Mouse (Mus musculus) heart, adult 11 months (tissue): ENCODE results near the gene Usp6nl.

Experiments used
- DNase-seq: peaks from one replicate; pipeline ENCODE4 v3.0.0; 2022

Usp6nl gene

DNA sequence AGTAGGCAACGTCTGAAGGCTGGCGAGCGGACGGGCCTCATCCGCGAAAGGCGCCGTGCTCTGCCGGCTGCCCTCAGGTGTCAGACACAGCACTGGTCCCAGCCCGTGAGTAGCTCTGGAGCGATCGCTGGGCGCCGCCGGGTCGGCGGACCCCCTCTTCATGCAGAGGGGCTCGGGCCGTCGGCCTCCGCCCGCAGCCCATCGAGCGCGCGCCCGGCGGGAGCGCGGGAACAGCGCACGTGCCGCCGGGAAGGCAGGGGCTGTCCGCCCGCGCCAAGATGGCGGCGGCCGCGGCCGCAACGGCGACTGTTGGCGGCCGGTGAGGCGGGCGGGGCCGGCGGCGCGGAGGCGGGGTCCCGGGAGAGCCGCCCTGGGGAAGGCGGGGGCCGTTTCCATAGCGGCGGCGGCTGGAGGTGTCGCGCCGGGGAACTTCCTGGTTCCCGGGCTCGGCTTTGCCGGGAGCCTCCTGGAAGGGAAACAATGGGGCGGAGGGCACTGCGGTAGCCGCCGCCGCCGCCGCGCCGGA, at the start of gene Usp6nl:
Gene Usp6nl, plus strand, starts transcription at position 292 of the 526 bp plus-strand sequence.
- DNase-seq = peak; percentile 99

DNA sequence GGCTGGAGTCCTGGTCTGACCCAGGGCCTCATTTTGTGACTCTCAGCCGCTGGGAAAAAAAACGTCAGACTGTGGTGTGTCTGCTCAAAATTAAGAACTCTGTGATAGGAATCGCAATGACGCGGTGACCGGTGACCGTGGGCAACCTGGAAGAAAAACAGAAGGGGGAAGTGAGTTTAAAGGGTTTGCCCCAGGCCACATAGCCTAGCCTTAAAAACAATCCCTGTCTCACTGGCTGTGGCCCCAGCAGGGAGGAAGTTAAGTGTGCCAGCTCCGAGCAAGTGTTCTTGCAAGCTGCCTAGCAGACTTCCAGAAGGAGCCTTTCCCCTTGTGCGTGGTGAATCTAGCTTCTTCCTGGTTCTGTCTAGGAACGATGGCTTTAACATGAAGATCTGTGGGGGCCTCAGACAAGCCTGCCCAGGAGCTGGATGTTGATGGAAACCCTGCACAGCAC, 49.0 kb upstream of the Usp6nl start:
- DNase-seq = peak; percentile 94

DNA sequence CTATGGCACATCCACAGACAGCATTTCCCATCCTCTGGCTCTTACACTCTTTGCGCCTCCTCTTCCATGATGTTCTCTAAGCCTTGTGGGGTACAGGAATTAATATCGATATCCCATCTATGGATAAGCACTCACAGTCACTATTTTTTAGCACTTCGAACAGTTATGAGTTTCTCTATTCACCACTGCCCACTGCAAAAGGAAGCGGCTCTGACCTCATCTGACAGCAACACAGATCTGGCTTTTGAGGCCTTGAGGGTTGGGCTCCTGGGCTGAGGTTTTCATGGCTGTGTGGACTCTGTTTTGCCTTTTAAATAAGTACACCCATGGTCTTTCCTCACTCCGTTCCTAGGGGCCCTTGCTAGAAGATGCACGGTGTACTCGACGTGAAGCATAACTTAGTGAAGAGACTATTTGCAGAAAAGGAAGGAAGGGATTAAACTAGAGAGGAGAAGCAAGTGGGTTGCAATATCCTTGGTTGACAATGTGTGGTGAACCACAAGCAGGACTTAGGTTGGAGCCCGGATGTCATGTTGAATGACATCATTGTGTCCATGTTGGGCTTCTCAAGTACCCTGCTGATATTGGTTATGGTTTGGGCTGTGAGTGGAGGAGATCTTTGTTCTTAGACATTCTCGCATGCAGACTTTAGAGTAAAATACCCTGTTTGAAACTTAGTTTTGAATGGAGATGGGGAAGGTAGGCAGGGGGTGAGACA, 43.5 kb upstream of the Usp6nl start:
- peak; percentile 64 for DNase-seq

DNA sequence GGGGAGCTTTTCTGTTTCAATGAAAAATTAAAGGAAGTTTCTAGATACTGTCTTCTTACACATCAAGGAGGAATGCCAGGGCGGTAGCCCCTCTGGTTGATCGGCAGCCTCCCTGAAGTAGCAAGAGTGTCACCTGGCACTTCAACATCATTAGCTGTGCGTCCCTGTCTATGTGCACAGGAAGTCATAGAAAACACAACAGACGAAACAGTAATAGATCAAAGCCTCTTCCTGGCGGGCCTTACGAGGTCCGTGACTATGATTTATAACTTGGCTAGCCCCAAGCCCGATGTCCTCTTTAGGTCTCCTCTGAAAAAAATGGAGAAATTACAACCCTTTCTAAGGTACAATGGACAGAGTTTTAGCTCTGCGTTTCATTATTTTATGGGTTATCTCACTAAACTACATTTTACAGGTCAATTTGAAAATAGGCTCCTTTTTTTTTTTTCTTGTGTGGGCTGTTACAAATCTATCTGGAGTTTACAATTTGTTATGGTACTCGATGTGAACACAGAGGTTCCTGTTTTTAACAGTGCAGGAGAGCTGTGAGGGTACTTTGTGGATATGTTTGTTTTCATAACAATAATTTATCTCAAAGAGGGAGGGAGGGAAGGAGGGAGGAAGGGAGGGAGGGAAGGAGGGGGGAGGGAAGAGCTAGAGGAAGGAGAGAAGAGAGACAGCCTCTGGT, 42.7 kb upstream of the Usp6nl start:
- no peak for DNase-seq

DNA sequence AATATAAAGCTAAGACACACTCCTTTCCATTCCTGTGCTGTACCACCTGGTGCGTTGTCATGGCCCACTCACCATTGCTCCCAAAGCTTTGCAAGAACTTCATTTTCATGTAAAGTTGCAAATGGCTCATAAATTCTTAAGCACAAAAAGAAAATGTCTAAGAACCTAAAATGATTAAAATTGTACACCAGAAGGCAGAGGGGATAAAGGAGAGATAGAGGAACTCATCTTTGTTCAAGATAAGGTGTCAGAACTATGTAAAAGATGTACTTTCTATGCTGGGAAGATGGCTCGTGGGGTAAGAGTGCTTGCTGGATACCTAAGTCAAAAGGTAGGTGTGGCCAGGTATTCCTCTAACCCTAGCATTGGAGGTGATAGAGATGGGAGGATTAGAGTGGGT, 38.9 kb upstream of the Usp6nl start:
- DNase-seq = no peak

DNA sequence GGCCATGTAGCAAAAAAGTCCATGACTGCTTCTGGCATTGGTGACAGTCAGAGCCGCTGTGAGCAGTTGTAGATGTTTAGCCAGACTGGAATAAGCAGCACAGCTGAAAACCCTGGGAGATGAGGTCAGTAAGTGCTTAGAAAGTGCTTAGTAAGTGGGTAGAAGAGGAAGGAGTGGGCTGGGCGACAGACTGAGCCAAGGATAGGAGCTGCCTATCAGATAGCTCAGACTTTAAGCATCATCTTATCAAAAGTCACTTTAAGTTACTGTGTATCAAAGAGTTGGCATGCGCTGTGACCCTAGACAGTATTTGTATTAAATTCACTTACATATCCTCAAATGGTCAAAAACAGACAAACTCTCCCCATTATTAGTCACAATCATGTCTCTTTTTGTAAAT, 37.7 kb upstream of the Usp6nl start:
- DNase-seq = no peak

DNA sequence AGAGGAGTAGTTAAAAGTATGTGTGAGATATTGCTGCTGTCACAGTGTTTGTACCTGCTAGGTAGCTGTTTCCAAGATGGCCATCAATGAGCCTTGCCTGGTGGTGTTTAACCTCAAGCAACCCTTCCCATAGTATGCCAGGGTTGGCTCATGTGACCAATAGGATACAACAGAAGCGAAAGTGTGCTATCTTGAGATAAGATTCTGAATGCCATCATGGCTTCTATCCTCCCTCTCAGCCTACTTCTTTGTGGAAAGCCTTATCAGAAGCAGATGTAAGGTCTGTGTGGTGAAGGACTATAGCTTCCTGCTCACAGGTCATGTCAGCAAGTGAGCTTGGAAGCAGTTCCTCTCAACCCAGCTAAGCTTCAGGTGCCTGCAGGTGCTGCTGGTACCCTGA, 36.7 kb upstream of the Usp6nl start:
- no peak for DNase-seq

DNA sequence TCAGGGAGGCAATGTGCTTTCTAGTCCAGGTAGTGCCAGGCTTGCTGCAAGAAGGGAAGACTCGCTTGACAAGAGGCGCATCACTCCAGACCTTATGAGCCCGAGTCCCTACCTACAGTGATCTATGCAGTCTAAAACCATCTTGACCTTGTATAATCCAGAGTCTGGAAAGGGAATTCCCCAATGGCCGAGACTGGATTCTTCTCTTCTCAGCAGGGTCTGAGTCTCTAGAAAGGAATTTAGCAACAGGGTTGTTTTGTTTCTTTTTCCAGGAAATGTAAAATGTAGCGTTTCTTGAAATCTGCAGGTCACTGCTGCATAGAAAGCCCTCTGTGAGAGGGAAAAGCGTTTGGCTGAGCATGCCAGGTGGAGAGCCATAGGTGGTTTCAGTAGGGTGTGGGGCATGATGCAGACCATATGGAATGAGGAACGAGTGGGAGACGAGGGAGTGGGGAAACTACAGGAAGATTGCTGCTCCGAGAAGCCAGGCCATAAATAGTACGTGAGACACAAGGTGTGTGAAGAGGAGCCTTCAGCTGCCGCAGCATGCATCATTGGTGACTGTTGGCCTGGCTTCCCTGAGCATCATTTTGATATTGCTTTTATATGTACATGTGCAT, 28.5 kb upstream of the Usp6nl start:
- peak; percentile 61 for DNase-seq

DNA sequence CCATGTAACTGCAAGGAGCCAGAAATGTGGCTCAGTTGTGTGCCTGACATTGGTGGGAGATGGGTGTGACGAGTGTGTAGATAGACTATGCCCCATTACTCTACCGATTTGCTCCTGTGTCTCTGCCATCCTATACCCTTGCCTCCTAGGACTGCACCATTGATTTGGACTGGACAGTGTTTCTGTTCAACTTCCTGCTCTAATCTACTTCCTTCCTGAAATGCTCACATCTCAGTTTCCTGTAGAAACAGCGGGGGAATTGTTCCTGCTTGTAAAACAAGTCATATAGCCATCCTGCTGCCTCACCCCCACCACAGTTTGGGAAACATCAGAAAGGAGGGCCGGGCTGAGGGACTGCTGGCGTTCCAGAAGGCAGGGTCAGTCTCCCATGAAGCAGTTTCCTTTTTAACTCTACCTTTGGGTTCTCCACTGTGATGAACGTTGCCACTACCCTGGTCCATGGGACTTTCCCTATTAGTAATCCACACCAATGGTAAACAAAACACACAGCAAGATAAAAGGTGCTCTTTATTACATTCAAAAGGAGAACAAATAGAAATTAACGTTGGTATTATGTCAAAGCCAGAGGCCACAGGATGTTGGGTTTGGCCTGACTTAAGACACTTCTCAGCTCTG, 27.4 kb upstream of the Usp6nl start:
- DNase-seq = peak; percentile 76

DNA sequence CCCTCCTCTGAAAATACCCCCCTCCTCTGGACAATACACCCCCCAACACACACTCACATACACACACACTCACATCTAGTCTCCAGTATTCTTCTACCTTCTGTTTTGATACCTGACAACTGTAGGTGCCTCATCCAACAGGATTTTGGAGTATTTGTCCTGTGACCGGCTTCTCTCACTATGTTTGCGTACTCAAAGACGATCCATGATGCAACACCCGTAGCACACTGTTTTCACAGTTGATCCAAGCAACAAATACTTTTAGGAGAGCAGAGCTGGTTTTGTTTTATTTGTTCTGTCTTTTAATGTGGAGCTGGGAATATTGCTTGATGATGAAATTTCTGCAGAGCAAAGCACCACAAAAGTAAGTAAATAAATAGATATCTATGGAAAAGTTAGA, 17.7 kb upstream of the Usp6nl start:
- no peak for DNase-seq

DNA sequence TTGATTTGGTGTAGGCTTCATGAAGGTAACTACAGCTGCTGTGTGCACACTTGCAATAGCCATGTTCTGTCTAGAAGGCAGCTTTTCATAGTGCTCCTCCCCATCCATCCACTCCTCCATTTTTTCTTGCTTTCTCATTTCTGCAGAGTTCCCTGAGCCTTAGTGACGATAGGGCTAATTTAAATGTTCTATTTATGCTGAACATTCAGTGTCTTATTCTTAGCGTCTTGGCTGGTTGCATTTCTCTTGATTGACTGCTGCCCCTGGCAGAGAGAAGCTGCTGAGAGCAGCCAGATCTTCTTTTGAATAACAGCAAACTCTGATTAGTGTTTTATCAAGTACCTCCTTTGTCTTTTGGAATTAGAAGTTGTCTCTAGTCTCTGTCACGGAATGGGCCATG, 15.6 kb upstream of the Usp6nl start:
- DNase-seq = no peak

DNA sequence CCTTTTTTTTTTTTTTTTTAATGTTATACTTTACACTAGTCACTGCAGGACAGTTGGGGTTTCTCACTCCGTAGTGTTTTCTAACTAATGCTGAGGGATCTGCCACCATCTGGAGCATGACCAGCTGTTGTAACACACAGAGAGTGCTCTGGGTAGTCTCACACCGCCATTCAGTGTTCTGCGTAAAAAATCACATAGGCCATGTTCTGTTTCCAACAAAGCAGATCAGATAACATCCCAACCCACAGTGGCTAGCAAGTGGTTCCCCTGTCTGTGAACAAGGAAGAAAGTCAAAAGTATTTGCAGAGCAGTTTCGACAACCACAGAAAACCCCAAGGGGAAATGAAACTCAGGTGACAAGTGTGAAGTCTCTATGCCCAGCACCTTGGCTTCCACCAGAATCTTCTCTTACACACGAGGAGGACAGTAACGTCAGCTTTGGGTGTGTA, 13.1 kb upstream of the Usp6nl start:
- DNase-seq = no peak

DNA sequence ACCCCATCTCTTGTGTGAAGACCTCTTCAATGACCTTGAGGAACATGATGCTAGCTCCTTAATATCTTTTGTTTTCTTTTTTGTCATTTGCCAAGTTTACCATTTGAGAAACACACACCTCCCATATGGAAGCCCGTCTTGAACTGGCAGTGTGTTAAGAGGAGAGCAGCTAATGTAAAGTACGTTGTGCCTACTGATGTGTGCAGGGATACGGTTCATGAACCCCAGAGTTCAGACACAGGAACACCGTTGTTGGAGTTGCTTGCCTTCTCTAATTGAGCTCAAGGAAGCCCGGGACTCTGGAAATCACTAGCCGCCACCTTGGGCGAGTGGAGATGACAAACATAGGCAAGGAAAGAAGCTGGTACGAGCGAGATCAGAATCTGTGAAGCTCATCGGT, 9.7 kb upstream of the Usp6nl start:
- DNase-seq = no peak

DNA sequence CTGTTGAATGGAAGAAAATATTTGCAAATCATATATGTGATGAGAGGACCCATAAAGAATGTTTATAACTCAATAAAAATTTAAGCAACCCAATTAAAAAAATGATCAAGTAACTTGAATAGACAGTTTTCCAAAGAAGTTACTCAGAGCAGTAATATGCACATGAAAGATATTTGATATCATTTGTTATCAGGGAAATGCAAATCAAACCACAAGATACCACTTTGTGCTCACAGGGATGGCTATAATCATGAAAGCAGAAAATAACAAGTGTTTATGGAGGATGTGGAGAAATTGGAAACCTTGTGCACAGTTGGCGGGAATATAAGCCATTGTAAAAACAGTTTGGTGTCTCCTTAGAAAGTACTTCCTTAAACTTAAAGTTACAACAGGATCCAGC, 8.7 kb upstream of the Usp6nl start:
- no peak for DNase-seq

DNA sequence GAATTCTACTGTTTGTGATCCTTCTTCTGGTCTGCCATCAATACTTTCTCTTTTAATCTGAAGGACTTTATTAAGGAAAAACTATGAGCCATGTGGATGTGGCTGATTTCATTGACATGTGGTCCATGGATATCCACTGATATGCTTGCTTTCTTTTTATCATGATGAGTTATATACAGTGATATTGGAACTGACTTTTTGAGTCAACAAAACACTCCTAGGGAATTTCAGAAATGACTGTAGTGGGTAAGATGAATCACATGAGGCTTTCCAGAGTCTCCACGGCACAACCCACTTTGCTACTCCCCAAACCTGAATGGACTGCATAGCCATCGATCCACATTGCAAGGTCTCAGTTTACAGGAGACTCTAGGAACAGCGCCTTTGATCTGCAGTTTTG, 2.3 kb upstream of the Usp6nl start:
- DNase-seq = no peak

DNA sequence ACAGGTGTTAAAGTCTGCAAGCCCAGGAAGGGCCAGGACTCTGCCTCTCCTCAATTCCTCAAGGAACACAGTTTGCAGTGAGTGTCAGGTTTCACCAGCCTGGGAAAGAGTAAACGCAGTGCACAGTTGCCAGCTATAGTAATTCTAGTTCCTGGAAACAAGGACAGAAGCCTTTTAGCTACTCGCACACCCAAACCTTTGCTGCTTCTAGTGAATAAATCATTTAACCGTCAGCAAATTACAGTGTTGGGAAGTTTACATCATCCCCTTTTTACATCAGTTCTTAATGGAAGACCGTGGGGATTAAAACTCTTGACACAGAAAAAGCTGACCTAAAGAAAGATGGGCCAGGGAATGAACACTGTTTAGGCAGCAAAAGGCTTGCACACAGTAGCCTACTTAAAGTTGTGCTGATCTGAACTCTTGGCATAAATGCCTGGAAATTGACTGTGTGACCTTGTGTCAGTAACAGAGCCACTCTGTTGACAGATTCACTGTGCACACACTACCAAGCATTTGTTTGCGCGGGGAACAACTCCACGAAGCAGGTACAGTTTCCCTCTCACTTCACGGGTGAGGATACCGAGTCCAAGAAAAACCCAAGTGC, 595 bp upstream of the Usp6nl start:
- DNase-seq = no peak

DNA sequence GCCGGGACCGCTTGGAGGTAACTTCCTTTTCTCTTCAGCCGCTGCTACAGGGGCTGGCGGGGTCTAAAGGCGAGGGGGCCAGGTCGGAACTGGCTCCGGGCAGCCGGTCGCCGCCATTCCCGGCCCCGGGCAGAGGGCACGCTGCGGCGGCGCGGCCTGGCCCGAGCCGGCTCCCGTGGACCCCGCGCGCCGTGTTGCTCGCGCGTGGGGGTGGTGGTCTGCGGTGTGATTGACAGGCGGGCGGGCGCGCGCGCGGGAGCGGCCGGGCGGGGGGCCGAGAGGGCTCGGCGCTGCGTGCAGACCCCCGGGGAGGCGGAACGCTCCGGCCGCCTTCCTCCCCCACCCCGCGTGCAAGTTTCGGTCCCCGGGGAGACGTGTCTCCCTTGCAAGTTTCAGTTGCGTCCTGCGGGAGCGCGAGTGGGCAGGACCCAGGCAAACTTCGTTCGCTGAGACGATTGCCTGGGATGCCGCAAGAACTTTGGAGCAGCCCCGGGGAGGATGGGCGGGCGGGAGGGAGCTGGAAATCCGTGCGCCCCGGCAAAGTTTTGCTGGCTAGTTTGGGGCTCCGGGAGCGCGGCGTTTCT, 563 bp downstream of the Usp6nl start:
- DNase-seq = peak; percentile 97

DNA sequence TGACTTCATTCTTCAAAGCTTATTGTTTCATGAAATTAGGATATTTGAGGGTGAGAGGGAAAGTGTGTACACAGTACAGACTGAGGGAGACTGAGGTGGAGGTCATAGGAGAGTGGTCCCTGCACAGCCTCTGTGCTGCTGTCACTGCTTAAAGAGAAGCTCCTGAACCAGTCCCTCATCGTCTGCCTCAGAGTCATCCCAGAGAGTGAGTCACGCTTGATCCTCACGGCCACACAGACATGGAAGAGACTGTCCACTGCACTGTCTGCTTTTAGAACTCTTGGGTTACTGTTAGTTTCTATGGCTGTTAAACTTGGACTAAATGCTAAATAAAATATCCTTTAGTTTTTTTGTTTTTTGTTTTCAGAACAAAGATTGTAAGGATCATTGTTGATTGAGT, 3.2 kb downstream of the Usp6nl start:
- DNase-seq = no peak

DNA sequence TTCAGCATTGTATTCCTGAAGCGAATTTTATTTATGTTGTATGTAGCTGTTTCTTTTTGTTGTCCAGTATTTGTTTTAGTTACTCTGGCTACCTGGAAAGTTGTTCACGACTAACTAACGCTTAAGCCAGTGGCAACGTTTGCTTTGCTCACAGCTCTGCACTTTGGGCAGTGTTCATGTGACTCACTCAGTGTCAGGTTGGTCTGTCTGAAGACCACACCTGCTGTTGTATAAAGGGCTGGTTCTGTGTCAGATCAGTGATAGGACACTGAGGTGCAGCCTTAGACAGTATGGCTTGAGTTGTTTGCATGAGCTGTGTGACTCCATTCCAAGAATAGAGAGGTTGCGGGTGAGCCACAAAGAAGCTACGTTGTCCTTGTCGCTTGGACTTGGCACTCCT, 6.5 kb downstream of the Usp6nl start:
- no peak for DNase-seq

DNA sequence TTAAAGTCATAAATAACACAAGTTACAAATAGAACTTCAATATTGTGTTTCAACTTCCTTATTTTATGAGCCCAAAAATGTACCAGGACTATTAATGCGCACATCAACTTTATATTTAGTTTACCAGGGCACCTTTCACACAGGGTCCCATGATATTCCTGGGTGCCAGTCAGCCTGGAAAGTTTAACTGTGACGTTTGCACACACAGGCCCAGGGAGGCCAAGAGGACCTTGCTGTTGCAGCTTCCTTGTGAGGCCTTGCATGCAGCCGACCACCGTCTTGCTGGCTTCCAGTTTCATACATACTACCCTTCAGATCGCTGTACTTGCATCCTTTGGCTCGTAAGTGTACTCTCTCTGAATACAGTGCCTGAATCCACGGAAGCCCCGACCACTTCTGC, 8.3 kb downstream of the Usp6nl start:
- peak; percentile 68 for DNase-seq

DNA sequence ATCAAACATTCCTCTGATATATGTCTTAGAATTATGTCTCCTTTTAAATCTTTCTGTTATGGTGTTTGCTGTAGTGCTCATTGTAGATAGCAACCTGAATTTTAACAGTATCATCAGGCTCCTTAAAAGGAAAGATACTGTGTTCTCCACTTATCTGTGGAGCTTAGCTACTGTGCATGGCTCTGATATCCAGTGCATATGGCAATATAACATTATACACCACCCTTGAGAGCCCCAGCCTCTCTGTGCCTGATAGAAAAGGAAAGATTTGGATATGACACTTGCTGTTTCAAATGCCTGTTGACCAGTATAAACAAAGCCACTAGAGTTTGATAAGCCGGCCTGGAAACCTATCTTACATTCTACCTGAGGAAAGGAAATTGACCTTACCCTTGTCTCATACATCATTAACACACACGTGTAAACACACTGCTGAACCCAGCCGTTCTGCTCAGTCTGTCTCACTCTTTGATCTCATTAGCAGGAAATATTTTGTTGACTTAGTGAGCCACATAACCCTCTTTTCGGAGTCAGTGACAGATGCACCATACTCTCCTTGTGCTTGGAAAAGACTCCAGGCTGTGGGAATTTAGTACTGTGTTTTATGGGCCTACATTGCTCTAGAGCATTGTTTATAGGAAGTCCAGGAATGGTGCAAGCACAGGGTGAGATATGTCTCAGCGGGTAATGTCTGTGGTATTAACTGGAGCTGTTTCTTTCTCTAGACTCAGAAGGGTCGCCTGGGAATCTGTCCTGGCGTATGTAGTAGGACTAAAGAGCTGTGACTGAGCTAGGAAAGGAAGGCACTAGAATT, 9.1 kb downstream of the Usp6nl start:
- DNase-seq = peak; percentile 58

DNA sequence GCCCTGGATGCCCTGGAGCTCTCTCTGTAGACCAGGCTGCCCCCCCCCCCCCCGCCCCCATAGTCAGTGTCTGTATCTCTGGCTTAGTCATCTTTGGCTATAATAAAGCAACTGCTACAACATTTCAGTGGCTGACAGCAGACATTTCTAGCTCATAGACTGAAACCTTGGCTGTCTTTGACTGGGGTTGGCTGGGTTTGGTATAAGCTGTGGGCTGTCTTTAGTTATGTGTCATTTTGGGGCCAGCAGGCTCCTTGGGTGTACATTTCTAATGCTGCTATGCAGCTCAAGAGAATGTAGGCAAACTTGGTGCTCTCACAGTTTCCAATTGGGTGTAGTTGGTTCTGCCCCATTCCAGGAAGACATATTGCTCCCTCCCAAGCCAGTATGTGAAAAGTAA, 11.1 kb downstream of the Usp6nl start:
- no peak for DNase-seq
